Mouse (Mus musculus): ENCODE measurements around the gene Cyp2a5. TPM values are rescaled to one million over a fixed set of nuclear protein-coding genes. Genes with fewer than 3 reads are reported as not detected.
"Not testable (repeated sequence)": the region's sequence is repeated elsewhere in the genome, so short reads cannot be mapped to it uniquely, and the experiment has no call there.

Gene Cyp2a5
- polyA plus RNA-seq (2014; fragmentation: Nextera tagmentation; extraction: Ambion mirVana): 0.80 TPM in 1 of 2 replicates, not detected in the other

DNA sequence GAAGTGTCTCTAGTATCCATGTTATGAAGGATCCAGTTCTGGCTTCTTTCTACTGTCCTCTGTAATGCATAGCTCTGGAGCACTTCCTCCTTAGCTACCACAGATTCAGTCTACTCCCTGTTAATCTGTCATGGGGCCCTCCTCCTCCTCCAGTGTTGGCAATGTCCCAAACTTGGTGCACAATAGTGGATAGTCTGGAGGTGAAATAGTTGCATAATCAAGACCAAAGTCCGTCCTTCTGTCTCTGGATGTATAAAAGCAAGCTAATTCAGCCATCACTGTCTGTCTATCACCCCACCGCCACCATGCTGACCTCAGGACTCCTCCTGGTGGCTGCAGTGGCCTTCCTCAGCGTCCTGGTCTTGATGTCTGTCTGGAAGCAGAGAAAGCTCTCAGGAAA, at the start of gene Cyp2a5:
Gene Cyp2a5 (plus strand): TSS at position 247 of the 400 bp plus-strand sequence.
- not testable (repeated sequence) for H3K4me2 ChIP-seq (replicated peaks; ENCODE audit: low read depth, low read length); H3K27me3 ChIP-seq (ENCODE audit: control insufficient read depth, insufficient read depth, low read length); H3K36me3 ChIP-seq (ENCODE audit: control insufficient read depth, insufficient read depth, low read length); H3K9me3 ChIP-seq (ENCODE audit: control insufficient read depth, low read depth, low read length); H3K4me3 ChIP-seq (ENCODE audit: low read depth, low read length); H3K27ac ChIP-seq (ENCODE audit: low read length); ATAC-seq (ENCODE audit: insufficient number of reproducible peaks, insufficient read depth, low FRiP score, low read depth); H3K9ac ChIP-seq (replicated peaks; ENCODE audit: low read depth, low read length); H3K4me1 ChIP-seq (ENCODE audit: control insufficient read depth, insufficient read depth, low read length)
- WGBS: 77% methylated on average over 3 of the region's 3 CpGs

DNA sequence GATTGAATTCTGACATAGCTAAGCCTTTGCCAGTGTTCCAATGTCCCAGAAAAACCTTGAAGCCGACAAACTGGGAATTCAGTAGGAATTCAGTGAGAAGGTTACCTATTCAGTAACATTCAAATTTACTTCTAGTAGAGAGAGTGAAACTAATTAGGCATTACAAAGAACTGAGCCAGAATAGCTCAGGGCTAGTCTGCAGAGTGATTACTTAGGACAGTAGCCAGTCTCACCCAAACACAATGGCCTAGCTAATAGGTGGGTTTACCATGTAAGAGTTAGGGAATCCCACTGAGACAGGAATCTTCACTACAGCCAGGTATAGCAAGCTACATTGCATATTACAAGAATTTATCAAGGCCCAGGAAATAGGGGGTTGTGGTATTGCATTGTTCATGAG, 49.1 kb upstream of the Cyp2a5 start:
- H3K4me3 ChIP-seq (ENCODE audit: low read depth, low read length); H3K4me2 ChIP-seq (replicated peaks; ENCODE audit: low read depth, low read length); H3K4me1 ChIP-seq (ENCODE audit: control insufficient read depth, insufficient read depth, low read length); H3K9ac ChIP-seq (replicated peaks; ENCODE audit: low read depth, low read length); ATAC-seq (ENCODE audit: insufficient number of reproducible peaks, insufficient read depth, low FRiP score, low read depth); H3K27ac ChIP-seq (ENCODE audit: low read length); H3K9me3 ChIP-seq (ENCODE audit: control insufficient read depth, low read depth, low read length); H3K36me3 ChIP-seq (ENCODE audit: control insufficient read depth, insufficient read depth, low read length); H3K27me3 ChIP-seq (ENCODE audit: control insufficient read depth, insufficient read depth, low read length): not testable (repeated sequence)
- 66% methylated on average over 1 of the region's 1 CpGs for WGBS

DNA sequence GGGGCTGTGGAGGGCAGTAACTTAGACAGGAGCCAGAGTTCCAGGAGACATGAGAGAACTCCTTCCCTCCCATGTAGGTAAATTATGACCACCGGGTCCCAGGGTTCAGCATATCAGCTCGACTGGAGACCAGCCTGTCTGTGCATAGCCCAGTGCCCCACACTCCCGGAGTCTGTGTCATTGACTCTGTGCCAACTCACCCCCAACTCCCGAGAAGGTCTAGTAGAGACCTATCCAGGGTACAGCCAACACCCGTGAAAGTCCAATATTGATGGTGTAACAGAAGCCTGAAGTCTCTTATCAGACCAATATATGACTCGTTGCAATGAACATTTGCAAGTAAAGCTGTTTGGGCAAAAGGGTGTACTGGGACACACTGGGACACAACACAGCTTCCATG, 45.1 kb upstream of the Cyp2a5 start:
- H3K4me3 ChIP-seq (ENCODE audit: low read depth, low read length): no peak overlapping the region
- 64% methylated on average over 6 of the region's 6 CpGs for WGBS
- no peak overlapping the region for H3K9ac ChIP-seq (replicated peaks; ENCODE audit: low read depth, low read length)
- H3K36me3 ChIP-seq (ENCODE audit: control insufficient read depth, insufficient read depth, low read length): no peaks in the 10 kb centered on the region
- no peaks in the 10 kb centered on the region for H3K27me3 ChIP-seq (ENCODE audit: control insufficient read depth, insufficient read depth, low read length)
- H3K4me2 ChIP-seq (replicated peaks; ENCODE audit: low read depth, low read length): no peak overlapping the region
- H3K27ac ChIP-seq (ENCODE audit: low read length): no peak overlapping the region
- H3K4me1 ChIP-seq (ENCODE audit: control insufficient read depth, insufficient read depth, low read length): no peaks in the 10 kb centered on the region
- ATAC-seq (ENCODE audit: insufficient number of reproducible peaks, insufficient read depth, low FRiP score, low read depth): no peak
- H3K9me3 ChIP-seq (ENCODE audit: control insufficient read depth, low read depth, low read length): no peaks in the 10 kb centered on the region

DNA sequence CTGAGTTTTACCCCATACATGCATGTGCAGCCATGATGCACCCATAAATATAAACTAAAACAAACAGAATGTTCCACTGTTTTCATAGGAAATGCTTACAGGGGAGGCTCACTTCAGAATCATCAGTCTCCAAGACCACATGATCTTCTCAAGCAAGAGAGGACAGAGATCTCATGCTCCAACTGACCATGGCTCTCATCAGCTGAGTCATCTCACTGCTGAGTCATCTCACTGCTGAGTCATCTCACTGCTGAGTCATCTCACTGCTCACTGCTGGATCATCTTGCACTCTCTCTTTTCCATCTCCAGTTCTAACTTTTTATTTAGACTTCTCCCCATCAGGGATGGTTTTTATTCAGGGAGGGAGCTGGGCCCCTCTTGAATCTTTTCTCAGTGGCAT, 35.0 kb upstream of the Cyp2a5 start:
- Histone ChIP-seq H3K9ac (replicated peaks; ENCODE audit: low read depth, low read length) (no peak overlapping the region), H3K4me2 (replicated peaks; ENCODE audit: low read depth, low read length) (no peak overlapping the region), H3K4me1 (ENCODE audit: control insufficient read depth, insufficient read depth, low read length) (no peaks in the 10 kb centered on the region), H3K27ac (ENCODE audit: low read length) (no peak overlapping the region), H3K36me3 (ENCODE audit: control insufficient read depth, insufficient read depth, low read length) (no peaks in the 10 kb centered on the region), H3K27me3 (ENCODE audit: control insufficient read depth, insufficient read depth, low read length) (no peaks in the 10 kb centered on the region), H3K4me3 (ENCODE audit: low read depth, low read length) (no peak overlapping the region), H3K9me3 (ENCODE audit: control insufficient read depth, low read depth, low read length) (no peaks in the 10 kb centered on the region)
- ATAC-seq (ENCODE audit: insufficient number of reproducible peaks, insufficient read depth, low FRiP score, low read depth): no peak

DNA sequence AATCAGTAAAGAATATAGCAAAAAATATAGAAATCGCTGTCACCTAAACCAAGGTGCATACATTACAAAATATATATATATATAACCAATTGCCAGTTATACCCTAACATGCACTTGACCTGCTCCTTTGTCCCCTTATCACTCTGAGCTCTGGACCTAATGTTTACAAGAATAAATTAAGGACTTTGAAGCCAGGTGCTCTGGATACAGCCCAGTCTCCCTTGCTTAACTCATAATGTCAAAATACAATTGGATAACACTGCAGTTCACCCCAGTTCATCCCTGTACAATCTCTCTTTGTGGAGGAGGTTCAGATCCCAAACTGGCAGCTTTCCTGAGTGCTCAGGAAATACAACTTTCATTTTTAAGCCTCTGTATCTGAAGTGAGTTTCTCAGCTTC, 34.1 kb upstream of the Cyp2a5 start:
- no peaks in the 10 kb centered on the region for H3K9me3 ChIP-seq (ENCODE audit: control insufficient read depth, low read depth, low read length)
- ATAC-seq (ENCODE audit: insufficient number of reproducible peaks, insufficient read depth, low FRiP score, low read depth): no peak
- no peaks in the 10 kb centered on the region for H3K36me3 ChIP-seq (ENCODE audit: control insufficient read depth, insufficient read depth, low read length)
- no peaks in the 10 kb centered on the region for H3K27me3 ChIP-seq (ENCODE audit: control insufficient read depth, insufficient read depth, low read length)
- 90% methylated on average over 1 of the region's 1 CpGs for WGBS
- no peak overlapping the region for H3K27ac ChIP-seq (ENCODE audit: low read length)
- no peak overlapping the region for H3K4me2 ChIP-seq (replicated peaks; ENCODE audit: low read depth, low read length)
- no peak overlapping the region for H3K4me3 ChIP-seq (ENCODE audit: low read depth, low read length)
- no peaks in the 10 kb centered on the region for H3K4me1 ChIP-seq (ENCODE audit: control insufficient read depth, insufficient read depth, low read length)
- H3K9ac ChIP-seq (replicated peaks; ENCODE audit: low read depth, low read length): no peak overlapping the region

DNA sequence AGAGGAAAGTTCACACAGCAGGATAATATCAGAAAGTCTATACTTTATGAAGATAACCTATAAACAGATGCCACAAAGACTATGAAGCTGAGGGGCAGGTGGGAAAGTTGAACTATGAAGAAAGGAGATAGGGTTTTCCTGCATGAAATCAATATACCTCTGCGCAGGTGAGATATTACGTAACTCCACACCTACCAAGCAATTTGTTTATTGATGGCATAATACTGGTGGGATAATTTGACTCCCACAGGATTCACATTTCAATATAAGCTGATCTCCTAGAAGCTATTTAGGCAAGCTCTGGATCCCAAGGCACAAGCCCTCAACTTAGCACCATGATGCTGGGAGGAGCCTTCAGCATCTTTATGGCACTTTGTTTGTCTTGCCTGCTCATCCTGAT, 26.5 kb upstream of the Cyp2a5 start, which contains the start of gene Cyp2g1:
Gene Cyp2g1 (plus strand): TSS at position 301 of the 400 bp plus-strand sequence.
- no peak within 1 kb of the TSS for H3K4me3 ChIP-seq (ENCODE audit: low read depth, low read length)
- no peaks in the 10 kb centered on the region for H3K4me1 ChIP-seq (ENCODE audit: control insufficient read depth, insufficient read depth, low read length)
- H3K9me3 ChIP-seq (ENCODE audit: control insufficient read depth, low read depth, low read length): no peaks in the 10 kb centered on the region
- ATAC-seq (ENCODE audit: insufficient number of reproducible peaks, insufficient read depth, low FRiP score, low read depth): no peak
- H3K4me2 ChIP-seq (replicated peaks; ENCODE audit: low read depth, low read length): no peak within 1 kb of the TSS
- H3K27ac ChIP-seq (ENCODE audit: low read length): no peak within 1 kb of the TSS
- no peaks in the 10 kb centered on the region for H3K36me3 ChIP-seq (ENCODE audit: control insufficient read depth, insufficient read depth, low read length)
- H3K27me3 ChIP-seq (ENCODE audit: control insufficient read depth, insufficient read depth, low read length): no peaks in the 10 kb centered on the region
- 89% methylated on average over 2 of the region's 2 CpGs for WGBS
- H3K9ac ChIP-seq (replicated peaks; ENCODE audit: low read depth, low read length): no peak within 1 kb of the TSS

DNA sequence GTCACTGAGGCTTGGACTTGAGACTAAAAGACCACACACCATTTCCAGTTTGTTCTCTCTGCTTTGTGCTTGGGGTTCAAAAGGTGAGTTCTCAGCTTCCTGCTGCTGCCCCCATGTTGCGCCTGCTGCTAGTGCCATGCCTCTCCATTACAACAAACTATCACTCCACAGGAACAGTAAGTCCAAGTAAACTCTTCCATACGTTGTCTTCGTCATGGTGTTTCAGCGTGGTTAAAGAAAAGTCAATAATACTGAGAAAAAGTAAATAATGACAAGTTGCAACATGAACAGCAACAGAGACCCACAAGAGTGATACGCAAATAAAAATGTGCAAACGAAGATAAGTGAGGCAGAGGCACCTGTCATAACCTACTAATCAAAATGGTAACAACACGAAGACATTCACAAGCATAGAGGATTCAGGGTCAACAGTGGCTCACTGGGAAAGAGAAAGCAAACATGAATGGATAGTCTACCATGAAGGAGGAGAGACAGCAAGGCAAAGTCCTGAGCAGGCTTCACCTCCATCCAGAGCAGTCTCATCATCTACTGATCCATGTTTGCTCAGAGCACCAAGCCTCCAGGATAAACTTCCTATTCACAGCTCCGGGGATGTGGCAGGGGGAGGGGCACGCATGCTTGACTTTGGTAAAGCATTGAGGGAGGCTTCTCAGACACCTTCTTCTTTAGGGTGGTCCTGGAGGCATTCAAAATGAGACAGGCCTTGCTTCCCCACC, 3.4 kb upstream of the Cyp2a5 start:
- H3K4me3 ChIP-seq (ENCODE audit: low read depth, low read length); H3K36me3 ChIP-seq (ENCODE audit: control insufficient read depth, insufficient read depth, low read length); H3K4me1 ChIP-seq (ENCODE audit: control insufficient read depth, insufficient read depth, low read length); H3K9me3 ChIP-seq (ENCODE audit: control insufficient read depth, low read depth, low read length); H3K27ac ChIP-seq (ENCODE audit: low read length); H3K27me3 ChIP-seq (ENCODE audit: control insufficient read depth, insufficient read depth, low read length); H3K9ac ChIP-seq (replicated peaks; ENCODE audit: low read depth, low read length); ATAC-seq (ENCODE audit: insufficient number of reproducible peaks, insufficient read depth, low FRiP score, low read depth); H3K4me2 ChIP-seq (replicated peaks; ENCODE audit: low read depth, low read length): not testable (repeated sequence)
- WGBS: 65% methylated on average over 9 of the region's 9 CpGs

DNA sequence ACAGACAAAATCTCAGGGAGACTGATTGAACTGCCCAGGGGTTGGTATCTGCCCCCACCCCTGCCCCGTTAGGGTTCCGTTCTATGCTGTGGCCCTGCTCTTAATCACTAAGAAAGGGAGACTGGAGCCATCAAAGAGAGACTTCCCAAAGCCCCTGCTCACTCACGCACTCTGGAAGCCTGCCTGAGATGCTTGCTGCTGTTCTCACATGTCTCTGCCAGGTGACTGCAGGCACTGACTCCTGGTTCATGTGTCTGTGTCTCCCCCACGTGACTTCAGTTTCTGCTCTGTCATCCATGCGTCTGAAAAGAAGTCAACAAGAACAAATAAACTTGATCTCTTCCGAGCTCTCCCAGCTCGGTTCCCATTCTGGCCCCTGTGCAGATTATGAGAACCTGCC, 2.4 kb upstream of the Cyp2a5 start:
- not testable (repeated sequence) for H3K27ac ChIP-seq (ENCODE audit: low read length); H3K4me3 ChIP-seq (ENCODE audit: low read depth, low read length); H3K36me3 ChIP-seq (ENCODE audit: control insufficient read depth, insufficient read depth, low read length); H3K27me3 ChIP-seq (ENCODE audit: control insufficient read depth, insufficient read depth, low read length); H3K9ac ChIP-seq (replicated peaks; ENCODE audit: low read depth, low read length); H3K4me1 ChIP-seq (ENCODE audit: control insufficient read depth, insufficient read depth, low read length); ATAC-seq (ENCODE audit: insufficient number of reproducible peaks, insufficient read depth, low FRiP score, low read depth); H3K4me2 ChIP-seq (replicated peaks; ENCODE audit: low read depth, low read length); H3K9me3 ChIP-seq (ENCODE audit: control insufficient read depth, low read depth, low read length)
- WGBS: 42% methylated on average over 7 of the region's 7 CpGs

DNA sequence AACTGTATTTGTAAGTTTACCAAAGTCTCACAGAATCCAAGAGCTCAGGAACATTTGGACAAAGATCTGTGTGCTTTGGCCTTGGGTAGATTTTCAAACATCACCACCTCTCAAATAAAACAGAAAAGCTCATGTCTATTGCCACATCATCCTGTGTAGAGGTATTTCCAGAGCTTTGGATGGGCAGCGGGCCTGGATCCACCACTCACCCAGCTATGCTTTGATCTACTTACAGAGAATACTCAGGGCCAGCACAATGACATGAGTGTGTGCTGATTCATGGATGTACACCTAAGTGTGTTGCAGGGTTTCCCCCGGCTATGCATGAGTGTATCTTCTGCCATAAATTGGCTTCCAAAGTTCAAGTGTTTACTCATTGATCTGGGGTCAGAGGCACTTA, 8.3 kb downstream of the Cyp2a5 start:
- not testable (repeated sequence) for H3K9me3 ChIP-seq (ENCODE audit: control insufficient read depth, low read depth, low read length); ATAC-seq (ENCODE audit: insufficient number of reproducible peaks, insufficient read depth, low FRiP score, low read depth); H3K9ac ChIP-seq (replicated peaks; ENCODE audit: low read depth, low read length); H3K27me3 ChIP-seq (ENCODE audit: control insufficient read depth, insufficient read depth, low read length); H3K4me3 ChIP-seq (ENCODE audit: low read depth, low read length); H3K4me1 ChIP-seq (ENCODE audit: control insufficient read depth, insufficient read depth, low read length); H3K4me2 ChIP-seq (replicated peaks; ENCODE audit: low read depth, low read length); H3K27ac ChIP-seq (ENCODE audit: low read length); H3K36me3 ChIP-seq (ENCODE audit: control insufficient read depth, insufficient read depth, low read length)
- WGBS: 71% methylated on average over 2 of the region's 2 CpGs
